Mouse (Mus musculus) liver, embryonic 14.5 days (tissue): Measurements from ENCODE around the gene Rbm39. TPM values are rescaled to one million over a fixed set of nuclear protein-coding genes. Genes with fewer than 3 reads are reported as not detected.
"Not testable (repeated sequence)": the region's sequence is repeated elsewhere in the genome, so short reads cannot be mapped to it uniquely, and the experiment has no call there.

ENCODE experiments used
- ATAC-seq: fragments of 200-750 bp; cut with Nextera tagmentation; 2 replicates; pipeline ENCODE4 v1.8.0; 2017; ENCODE audit warnings: moderate number of reproducible peaks, mild to moderate bottlenecking, moderate library complexity; ENCODE audit not compliant: insufficient read depth
- DNase-seq, 3 experiments: peaks; one replicate each; pipeline ENCODE4 v3.0.0-alpha.2; 2012 to 2013; ENCODE audit warnings: low read depth in 3 of 3, low spot score in 3 of 3
- H3K27ac ChIP-seq: fragments of 300-500 bp; sonication (generic); 2 replicates; pipeline ENCODE4 v1.5.1; 2014; ENCODE audit warnings: moderate library complexity, mild to moderate bottlenecking, control low read depth, inconsistent platforms
- H3K27me3 ChIP-seq: fragments of 300-500 bp; sonication (generic); 2 replicates; pipeline ENCODE4 v1.6.1; 2014; ENCODE audit warnings: mild to moderate bottlenecking, low read length, moderate library complexity; ENCODE audit not compliant: control insufficient read depth, insufficient read depth
- H3K36me3 ChIP-seq: fragments of 300-500 bp; sonication (generic); replicated peaks from 2 replicates; pipeline ENCODE4 v1.6.1; 2014; ENCODE audit warnings: low read depth; ENCODE audit not compliant: control insufficient read depth, insufficient read depth
- H3K4me1 ChIP-seq, 2 experiments: fragments of 200-500 bp in 1 of 2; fragments of 300-500 bp in 1 of 2; sonication (generic) in 1 of 2; replicated peaks; 2 replicates each; pipeline ENCODE4 v1.6.1; 2012 to 2014; ENCODE audit warnings: antibody characterized with exemption in 1 of 2, inconsistent platforms in 1 of 2, low read length in 1 of 2; ENCODE audit not compliant: control insufficient read depth in 2 of 2, insufficient read depth in 2 of 2
- H3K4me2 ChIP-seq: fragments of 300-500 bp; sonication (generic); 2 replicates; pipeline ENCODE4 v1.6.1; 2014; ENCODE audit warnings: low read depth, mild to moderate bottlenecking, control low read depth, moderate library complexity
- H3K4me3 ChIP-seq, 2 experiments: fragments of 200-500 bp in 1 of 2; fragments of 300-500 bp in 1 of 2; sonication (generic) in 1 of 2; 2 replicates each; pipeline ENCODE4 v1.5.1; 2012 to 2014; ENCODE audit warnings: low read depth in 2 of 2, low read length in 2 of 2, mild to moderate bottlenecking in 2 of 2, control low read depth in 1 of 2, inconsistent platforms in 1 of 2, moderate library complexity in 1 of 2; ENCODE audit not compliant: insufficient read depth in 1 of 2
- H3K9ac ChIP-seq: fragments of 300-500 bp; sonication (generic); replicated peaks from 2 replicates; pipeline ENCODE4 v1.6.1; 2014; ENCODE audit warnings: mild to moderate bottlenecking, control low read depth, moderate library complexity
- H3K9me3 ChIP-seq: fragments of 300-500 bp; sonication (generic); 2 replicates; pipeline ENCODE4 v1.6.1; 2016; ENCODE audit warnings: low read length, mixed read lengths; ENCODE audit not compliant: control insufficient read depth
- CTCF ChIP-seq: IDR thresholded peaks from 2 replicates; pipeline ENCODE4 v1.5.1; 2016; ENCODE audit warnings: antibody characterized with exemption, low read depth, control low read depth
- EP300 ChIP-seq: IDR thresholded peaks from 2 replicates; pipeline ENCODE4 v1.6.1; 2016; ENCODE audit warnings: antibody characterized with exemption, low read depth
- WGBS: fragments of 180-500 bp; shearing (Covaris S2); extraction: QIAGEN DNeasy Blood & Tissue Kit; methylation state at CpG from one replicate; pipeline ENCODE4 v1.1.7; 2014; ENCODE audit not compliant: insufficient replicate concordance; 5-methylcytosine and 5-hydroxymethylcytosine counted together
- polyA plus RNA-seq, 2 experiments: library from polyadenylated mRNA; depleted of rRNA in 1 of 2; stranded (reverse) in 1 of 2; unstranded in 1 of 2; fragments of >200 nt; fragmentation: Nextera tagmentation in 1 of 2; extraction: Ambion mirVana in 1 of 2; gene quantifications; 2 replicates each; pipeline versions ENCODE4 v1.2.1 to v1.2.3; 2012 to 2014

Rbm39 gene
- polyA plus RNA-seq, 2 experiments = 69.5 to 207 TPM

- TF ChIP-seq EP300 (no peak), CTCF (no peak)
- ATAC-seq = no peak
- DNase-seq = no peak
- no peak overlapping the region for H3K4me2 ChIP-seq
- H3K27me3 ChIP-seq = no peaks in the 10 kb centered on the region
- H3K27ac ChIP-seq = no peak overlapping the region
- peaks cover 6 to 19% of the 10 kb centered on the region in 2 experiments for H3K4me1 ChIP-seq
- no peaks in the 10 kb centered on the region for H3K9me3 ChIP-seq
- no peak overlapping the region for H3K4me3 ChIP-seq
- H3K9ac ChIP-seq = no peak overlapping the region
- WGBS = 78% methylated on average over 2 of the region's 2 CpGs
- H3K36me3 ChIP-seq = no peaks in the 10 kb centered on the region
Measured at GRCm38 (mm10) chr2:156192068-156192467, 12.0 kb upstream of the Rbm39 start.

- DNase-seq (no peak), ATAC-seq (no peak)
- no peak for TF ChIP-seq EP300
- peak; percentile 27; the same call in 1 of the 2 replicates for TF ChIP-seq CTCF
- Histone ChIP-seq H3K27ac (no peak overlapping the region), H3K4me3 (no peak overlapping the region), H3K4me2 (no peak overlapping the region), H3K9ac (no peak overlapping the region), H3K9me3 (no peaks in the 10 kb centered on the region), H3K36me3 (no peaks in the 10 kb centered on the region), H3K27me3 (no peaks in the 10 kb centered on the region), H3K4me1 (peaks cover 5 to 19% of the 10 kb centered on the region in 2 experiments)
- 72% methylated on average over 2 of the region's 2 CpGs for WGBS
Measured at GRCm38 (mm10) chr2:156191540-156191939, 11.5 kb upstream of the Rbm39 start.

DNA sequence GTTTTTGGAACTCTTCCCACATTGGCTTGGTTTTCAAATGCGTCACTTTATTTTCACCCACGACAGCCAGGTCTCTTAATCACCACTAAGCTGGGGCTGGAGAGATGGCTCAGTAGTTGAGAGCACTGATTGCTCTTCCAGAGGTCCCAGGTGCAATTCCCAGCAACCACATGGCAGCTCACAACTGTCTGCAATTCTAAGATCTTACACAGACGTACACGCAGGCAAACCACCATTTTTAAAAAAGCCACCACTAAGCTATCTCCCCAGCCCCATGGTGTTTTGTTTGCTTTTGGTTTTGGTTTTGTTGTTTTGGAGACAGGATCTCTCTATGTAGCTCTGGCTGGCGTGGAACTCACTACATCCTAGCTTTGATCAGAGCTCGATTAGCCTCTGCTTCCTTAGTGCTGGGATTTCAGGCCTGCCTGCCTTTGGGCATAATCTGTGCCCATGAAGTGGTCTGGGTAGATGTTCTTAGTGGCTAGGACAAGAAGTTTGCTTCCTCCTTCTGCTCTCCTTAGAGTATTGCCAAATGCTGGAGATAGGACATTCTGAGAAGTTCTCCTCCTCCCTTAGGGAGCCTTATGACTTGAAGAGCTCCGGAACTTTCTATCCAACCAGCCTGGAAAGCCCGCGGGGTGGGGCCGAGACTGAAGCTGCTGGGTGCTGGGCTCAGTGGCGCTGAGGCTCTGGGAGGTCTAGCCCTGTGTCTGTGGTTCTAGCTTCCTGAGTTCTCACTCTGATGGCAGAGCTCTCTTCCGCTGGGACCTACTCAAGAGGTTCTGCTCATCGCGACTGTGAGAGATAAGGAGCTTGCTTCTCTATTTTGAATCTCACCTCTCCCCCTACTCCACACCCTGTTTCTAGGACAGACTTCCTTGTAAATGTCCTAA, 10.2 kb upstream of the Rbm39 start:
- H3K4me3 ChIP-seq = no peak overlapping the region
- peak; percentile 54 for ATAC-seq
- no peaks in the 10 kb centered on the region for H3K36me3 ChIP-seq
- no peak for DNase-seq
- no peaks in the 10 kb centered on the region for H3K27me3 ChIP-seq
- peaks cover 0 to 13% of the 10 kb centered on the region in 2 experiments; a peak in 2 of 4 replicates for H3K4me1 ChIP-seq
- H3K9me3 ChIP-seq = no peaks in the 10 kb centered on the region
- 24% methylated on average over 14 of the region's 14 CpGs for WGBS
- no peak overlapping the region for H3K27ac ChIP-seq
- no peak overlapping the region; the same call in 1 of the 2 replicates for H3K9ac ChIP-seq
- TF ChIP-seq CTCF (no peak), EP300 (no peak)
- H3K4me2 ChIP-seq = peak overlapping the region; percentile 24

DNA sequence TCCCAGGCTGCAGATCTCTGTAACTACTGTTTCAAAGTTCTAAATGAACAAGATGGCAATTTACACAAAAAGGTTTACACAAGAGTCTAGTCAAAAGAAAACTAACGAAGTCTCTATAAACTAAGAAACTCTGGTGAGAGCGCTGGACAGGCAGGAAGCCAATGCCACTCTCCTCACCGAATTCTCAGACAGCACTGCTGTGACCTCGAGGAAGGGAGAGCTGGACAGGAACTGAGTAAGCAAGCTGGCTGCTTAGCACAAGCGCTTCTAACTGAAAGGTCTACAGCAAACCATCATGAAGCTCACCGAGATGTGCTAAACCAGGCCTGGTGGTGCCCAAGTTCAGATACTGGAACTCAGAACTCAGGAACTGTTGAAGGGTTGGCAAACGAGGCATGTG, 9.2 kb upstream of the Rbm39 start:
- not testable (repeated sequence) for H3K9me3 ChIP-seq, H3K27ac ChIP-seq, H3K4me1 ChIP-seq, H3K4me3 ChIP-seq, ATAC-seq, H3K9ac ChIP-seq, H3K36me3 ChIP-seq, H3K4me2 ChIP-seq, DNase-seq, H3K27me3 ChIP-seq
- 46% methylated on average over 7 of the region's 7 CpGs for WGBS

- no peak for ATAC-seq
Measured at GRCm38 (mm10) chr2:156181592-156181991, 1.6 kb upstream of the Rbm39 start.

More at GRCm38 (mm10) chr2:156181592-156181991, 1.6 kb upstream of the Rbm39 start:
- no peak for DNase-seq
- Histone ChIP-seq H3K9me3 (no peaks in the 10 kb centered on the region), H3K27me3 (no peaks in the 10 kb centered on the region), H3K4me2 (peak overlapping the region; percentile 86), H3K4me1 (peaks cover 9 to 19% of the 10 kb centered on the region in 2 experiments), H3K9ac (peak overlapping the region; percentile 88), H3K4me3 (peak overlapping the region in 1 of 2 experiments; percentile 82; a peak in 1 of 4 replicates), H3K36me3 (peaks cover 19% of the 10 kb centered on the region), H3K27ac (peak overlapping the region; percentile 96; the same call in 1 of the 2 replicates)
- TF ChIP-seq CTCF = no peak
- no peak for TF ChIP-seq EP300
- WGBS = 78% methylated on average over 2 of the region's 2 CpGs
